Mouse (Mus musculus) neutrophil, adult 5-6 weeks (primary cell): ENCODE results near the gene Pde10a. TPM values are rescaled to one million over a fixed set of nuclear protein-coding genes. Genes with fewer than 3 reads are reported as not detected.

Experiments used
- ATAC-seq: fragments of 151-379, 151-347 bp; 2 replicates; pipeline ENCODE4 v1.8.0; 2017; ENCODE audit warnings: mild to moderate bottlenecking, moderate TSS enrichment; ENCODE audit not compliant: insufficient number of reproducible peaks, poor library complexity, low FRiP score, severe bottlenecking; ENCODE audit errors: extremely low read depth
- total RNA-seq: library from RNA; stranded (forward); fragments of 200-1000 nt; gene quantifications from 2 replicates; pipeline ENCODE4 v1.2.3, GENCODE M21; 2017

Pde10a gene
- total RNA-seq, 1 experiment from 2014 or later, result not detected

DNA sequence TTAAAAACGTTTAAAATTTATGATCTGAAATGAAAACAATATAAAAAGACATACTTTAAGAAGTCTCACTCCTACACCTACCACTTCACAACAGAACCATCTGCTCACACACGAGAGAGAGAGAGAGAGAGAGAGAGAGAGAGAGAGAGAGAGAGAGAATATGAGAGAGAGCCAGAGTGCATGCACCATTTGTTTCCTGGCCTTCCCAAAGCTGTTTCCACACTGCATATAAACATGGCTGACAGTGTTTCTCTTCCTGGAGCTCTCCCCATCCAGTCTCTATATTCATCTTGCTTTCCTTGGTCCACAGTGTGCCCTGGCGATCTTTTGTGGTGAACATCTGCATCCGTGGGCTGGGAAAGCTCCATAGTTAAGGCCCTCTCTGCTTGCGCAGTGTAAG is 253.7 kb downstream of the Pde10a start:
- no peak for ATAC-seq

DNA sequence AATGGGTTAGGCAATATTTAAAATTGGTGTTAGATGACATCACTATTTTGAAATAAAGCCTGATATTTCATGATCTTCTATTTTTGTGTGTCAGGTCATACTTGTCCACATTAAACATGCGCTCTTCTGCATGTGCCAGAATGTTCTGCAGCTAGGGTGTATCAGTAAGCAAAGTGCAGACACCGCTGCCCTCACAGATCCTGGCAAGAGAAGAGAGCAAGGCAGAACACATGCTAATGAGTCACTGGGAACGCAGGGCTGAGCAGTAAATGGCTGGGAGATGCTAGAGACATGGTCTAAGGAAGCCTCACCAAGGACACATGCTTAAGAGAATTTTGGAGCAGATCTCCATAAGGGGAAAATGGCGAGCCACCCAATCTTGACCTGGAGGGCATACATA is 255.3 kb downstream of the Pde10a start:
- ATAC-seq, result no peak

DNA sequence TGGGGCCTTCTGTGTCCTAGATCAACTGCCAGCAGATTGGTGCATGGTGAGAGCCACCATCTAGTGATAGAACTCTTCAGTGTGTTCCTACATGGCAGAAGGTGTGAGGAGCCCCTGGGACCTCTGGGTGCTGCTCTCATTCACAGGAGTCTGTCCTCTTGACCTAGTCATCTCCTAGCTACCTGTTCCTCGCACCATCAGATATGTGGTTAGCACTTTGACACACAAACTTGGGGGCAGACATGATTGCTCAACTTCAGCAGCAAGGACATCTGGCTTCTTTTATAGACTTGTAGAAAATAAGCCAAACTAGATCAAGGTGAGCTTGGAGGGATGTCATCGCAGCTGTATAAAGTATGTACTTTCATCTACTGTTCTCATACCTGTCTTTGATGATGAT is 255.9 kb downstream of the Pde10a start:
- ATAC-seq, result no peak

DNA sequence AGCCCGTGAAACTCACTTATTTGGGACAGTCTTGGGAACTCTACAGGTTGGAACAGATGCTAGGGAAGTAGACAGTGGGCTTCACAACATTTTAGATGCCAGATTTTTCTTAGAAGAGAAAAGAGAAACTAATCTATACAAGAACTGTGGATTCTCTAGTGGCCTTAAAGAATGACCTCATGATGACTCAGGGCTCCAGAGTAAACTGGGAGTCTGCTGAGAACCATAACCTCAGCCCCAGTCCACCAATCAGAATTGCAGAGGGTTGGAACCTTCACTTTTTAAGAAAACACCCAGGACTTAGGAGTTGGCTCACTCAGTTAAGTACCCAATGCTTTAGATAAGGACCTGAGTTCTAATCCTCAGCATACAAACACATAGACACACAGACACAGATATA is 256.4 kb downstream of the Pde10a start:
- ATAC-seq, result no peak

DNA sequence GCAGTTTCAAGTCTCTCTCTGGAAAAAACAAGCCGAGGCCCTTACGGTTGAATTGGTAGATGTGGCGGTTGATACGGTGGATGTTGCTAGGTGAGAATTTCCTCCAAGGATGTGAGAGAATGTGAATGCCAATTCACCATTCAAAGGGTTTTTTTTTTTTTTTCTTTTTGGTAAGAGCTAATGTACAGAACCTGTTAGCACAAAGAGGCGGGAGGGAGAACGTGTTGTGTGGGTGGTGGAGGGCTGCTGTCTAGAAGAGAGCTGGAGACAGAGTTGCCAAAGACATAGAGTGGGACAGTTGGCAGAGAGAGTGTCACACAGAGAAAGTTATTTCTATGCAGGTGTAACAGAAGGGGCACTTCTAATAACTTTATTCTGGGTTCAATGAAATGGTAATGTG is 260.7 kb downstream of the Pde10a start:
- no peak for ATAC-seq

DNA sequence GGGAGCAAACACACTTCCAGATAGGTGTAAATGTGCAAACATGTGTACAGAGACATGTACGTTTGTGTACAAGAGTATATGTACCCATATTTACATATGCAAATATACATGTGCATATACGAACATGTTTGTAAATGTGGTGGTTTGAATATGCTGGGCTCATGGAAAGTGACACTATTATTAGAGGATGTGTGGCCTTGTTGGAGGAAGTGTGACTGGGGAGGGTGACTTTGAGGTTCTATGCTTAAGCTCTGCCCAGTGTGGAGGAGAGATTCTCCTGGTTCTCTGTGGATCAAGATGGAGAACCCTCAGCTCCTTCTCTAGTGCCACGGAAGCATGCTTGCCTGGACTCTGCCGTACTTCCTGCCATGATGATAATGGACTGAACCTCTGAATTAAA is 261.3 kb downstream of the Pde10a start:
- no peak for ATAC-seq

DNA sequence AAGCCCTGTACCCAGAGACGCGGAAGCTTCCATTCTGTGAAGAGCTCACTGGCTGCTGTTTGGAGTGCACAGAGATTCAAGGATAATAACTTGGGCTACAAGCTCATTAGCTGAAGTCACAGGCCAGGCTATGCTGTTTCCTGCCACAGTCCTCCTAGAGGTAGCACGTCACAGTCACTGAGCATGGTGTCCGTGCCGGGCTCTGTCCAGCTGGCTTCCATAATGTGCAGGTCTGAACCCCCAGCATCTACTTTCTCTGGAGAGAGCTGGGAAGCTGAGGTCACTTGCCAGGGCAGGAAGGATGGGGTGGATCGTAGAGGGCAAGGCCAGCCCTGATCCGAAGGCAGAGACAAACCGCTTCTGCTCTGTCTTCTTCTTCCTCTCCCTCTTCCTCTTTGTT is 262.6 kb downstream of the Pde10a start:
- no peak for ATAC-seq

DNA sequence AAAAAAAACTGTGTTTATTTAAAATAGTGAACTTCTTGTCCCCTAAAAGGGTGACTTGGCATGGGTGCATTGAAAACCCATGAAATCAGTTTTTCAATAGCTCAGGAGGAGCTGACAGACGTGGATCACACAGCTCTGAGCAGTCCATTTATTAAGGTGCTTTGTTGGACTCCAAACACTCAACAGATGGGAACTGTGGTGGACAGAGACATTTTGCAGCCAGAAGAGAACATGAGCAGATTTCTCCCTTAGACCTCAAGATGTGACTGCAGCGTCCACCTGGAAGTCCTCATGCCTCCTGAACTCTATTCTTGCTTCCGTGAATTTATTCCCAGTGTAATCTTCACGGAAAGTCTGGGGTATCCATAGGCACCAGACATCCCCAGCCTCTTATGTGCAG is 266.4 kb downstream of the Pde10a start:
- ATAC-seq, result no peak

DNA sequence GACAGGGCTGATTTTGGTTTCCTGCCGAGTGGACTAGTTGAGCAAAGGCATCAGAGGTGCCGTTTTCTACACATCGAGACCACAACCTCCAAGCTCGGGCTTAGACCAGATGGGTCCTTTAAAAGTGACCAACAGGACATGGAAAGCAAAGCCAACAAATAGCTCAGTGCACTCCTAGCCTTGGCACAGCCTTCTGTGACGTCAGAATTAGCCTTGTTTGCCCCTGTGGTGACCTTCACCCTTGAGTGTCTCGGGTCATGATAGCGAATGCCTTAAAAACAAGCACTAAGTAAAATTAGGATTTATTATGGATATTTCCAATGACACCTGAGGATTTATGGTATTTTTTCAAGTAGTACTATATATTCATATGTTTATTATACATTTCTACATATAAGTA is 267.4 kb downstream of the Pde10a start:
- ATAC-seq, result no peak

DNA sequence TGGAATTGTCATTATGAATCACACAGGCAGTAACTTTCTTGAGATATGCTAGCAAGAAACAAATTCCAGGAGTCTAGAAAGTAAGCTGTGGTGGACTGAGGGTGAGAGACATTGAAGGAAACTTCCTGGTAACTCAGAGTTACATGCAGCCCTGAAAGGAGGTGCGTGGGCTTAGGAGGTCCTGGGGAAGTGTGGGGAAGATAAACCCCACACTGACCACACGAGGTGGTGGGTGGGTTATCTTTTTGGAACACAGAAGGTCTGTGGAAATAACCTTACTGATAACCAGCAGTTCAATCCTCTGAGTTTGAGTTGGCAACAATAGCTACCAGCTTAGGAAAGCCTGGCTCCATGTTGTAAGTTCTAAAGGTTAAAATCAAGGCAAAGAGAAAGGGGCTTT is 272.5 kb downstream of the Pde10a start:
- ATAC-seq, result no peak

DNA sequence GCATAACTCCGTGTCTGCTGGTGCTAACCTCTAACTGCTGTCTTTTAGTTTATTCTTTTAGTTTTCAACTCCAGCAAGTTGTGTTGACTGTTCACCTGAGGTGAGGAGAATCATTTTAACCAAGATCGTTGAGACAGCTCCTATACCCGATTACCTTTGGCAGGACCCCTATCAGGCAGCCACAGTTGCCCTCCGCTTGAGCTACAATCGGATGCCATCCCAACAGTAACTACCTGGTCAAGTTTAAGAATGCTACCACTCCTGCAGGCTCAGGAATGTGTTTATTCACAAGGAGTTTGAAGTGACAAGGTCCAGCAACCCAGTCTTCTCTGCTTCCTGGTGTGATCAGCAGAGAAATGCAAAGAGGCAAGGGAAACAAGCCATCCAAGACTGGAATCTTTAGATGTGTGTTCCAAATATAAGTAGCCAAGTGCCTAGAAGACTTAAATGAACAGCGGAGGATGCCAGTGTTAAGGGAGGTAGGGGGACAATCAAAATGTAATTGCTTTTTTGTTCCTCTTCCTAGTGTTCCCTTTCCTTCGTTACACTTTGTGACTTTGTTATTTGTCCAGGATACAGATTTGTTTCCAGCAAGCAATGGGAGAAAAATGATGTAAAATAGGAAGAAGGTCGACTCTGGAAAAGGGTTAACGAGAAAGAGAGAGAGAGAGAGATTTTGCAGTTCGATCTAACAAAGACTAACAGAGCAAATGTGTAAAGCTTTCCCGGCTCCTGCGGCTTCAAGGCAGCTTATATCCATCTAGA is 273.5 kb downstream of the Pde10a start:
- ATAC-seq, result no peak

DNA sequence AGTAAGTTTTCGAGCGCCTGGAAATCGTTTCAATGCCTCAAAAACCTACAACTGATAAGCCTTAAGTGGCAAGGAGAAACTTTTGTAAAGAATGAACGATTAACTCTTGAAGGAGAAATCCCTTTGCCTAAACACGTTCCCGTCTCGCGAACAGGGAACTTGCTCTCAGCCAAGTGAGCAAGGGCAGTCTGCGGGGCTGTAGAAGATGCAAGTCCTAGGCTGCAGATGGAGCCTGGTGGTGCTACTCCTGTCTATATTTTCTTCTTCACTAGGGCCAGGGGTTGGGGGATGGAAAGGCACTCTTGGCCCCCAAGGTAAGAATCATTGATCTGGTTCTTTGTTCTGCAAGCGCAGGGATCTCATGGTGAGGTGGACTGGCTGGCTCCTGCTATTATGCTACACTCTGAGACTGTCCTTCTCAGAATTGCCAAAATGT is 274.1 kb downstream of the Pde10a start:
- ATAC-seq, result no peak

DNA sequence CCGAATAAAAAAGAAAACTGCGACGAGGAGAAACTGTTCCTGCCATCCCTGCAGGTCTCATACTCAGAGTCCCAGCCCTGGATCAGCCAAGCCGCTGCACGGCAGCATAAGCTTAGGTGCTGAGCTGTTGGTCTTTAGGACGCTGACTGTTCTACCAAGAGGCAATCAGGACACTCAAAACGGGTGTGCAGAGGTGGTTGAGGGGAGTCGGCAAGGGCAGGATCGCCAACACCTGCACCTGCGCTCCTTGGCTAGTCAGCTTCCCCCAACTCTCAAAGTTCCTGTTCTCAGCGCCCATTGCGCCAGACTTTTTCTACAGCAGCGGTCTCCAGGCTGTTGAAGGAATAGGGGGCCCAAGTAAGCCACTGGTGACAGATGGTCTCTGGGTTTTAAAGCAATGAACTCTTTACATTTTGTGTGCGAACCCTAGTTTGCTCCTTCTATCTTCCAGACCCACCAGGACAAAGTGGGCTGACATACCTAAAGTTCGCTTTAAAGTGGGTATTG is 274.8 kb downstream of the Pde10a start:
- no peak for ATAC-seq

DNA sequence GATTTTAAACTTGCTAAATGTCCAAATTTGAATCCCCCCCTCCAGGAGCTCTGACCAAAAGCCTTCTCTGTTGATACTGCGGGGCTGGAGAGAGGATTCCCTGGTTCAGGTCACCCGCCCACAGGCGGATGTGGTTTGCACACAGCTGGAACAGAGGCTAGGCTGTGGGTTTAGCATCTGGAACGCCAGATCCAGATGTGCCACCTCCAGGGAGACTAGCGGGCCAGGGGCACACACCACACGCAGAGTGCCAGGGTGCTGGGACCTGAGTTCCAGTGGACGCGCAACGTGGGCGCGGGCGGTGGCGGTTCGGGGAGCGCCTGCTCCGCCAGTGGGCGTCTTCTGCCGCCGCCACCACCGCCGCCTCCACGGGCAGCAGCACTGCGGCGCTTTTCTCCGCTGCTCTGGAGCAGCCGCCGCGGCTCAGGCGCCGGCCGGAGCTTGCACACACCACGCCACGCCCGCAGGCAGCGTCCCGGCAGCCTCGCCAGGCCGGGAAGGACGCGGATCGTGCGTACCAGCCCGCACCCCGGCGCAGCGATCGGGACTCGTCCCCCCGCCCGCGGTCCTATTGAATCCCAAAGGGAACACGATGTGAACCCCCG is 275.4 kb downstream of the Pde10a start:
- ATAC-seq, result no peak

DNA sequence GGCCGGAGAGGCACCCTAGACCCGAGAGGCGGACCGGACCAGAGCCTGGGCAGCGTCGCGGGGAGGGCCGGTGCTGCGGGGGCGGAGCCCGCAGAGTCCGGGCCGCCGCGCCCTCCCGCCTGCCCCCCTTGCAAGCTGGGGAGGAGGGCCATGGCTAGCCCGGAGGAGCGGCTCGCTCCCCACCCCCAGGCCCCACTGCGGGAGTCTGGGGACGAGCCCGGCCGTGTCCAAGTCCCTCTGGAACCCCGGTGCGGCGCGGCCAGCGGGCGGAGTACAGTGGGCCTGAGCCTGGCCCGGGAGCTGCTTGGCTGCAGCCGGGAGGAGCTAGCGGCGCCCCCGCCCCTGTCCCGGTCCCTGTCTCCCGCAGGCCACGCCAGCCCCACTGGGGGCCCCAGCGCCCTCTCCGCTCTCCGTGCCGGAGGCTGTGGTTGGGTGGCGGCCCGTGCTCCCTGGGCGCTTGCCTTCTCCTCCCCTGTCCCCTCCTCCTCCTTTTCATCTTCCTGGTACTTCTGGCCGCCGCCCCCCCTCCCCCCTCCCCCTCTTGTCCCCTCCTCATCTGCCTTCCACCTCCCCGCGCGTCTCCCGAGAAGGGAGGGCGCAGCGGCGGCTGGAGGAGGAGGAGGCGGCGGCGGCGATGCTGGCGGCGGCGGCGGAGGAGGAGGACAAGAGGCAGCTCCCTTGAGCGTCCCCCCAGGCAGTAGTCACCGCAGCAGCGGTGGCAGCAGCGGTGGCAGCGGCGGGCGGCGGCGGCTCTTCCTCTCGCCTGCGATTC is 276.1 kb downstream of the Pde10a start:
- ATAC-seq, result no peak

DNA sequence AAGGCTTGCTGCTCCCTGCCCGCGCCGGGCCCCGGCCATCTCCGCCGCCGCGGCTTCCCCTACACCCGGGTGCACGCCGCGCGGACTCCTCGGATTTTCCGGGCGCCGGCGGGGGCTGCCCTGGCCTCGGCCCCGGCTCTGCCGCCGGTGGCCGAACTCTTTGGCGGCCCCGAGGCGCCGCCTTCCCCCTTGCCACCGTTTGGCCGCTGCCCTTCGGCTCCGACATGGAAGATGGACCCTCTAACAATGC is 276.6 kb downstream of the Pde10a start:
- no peak for ATAC-seq

DNA sequence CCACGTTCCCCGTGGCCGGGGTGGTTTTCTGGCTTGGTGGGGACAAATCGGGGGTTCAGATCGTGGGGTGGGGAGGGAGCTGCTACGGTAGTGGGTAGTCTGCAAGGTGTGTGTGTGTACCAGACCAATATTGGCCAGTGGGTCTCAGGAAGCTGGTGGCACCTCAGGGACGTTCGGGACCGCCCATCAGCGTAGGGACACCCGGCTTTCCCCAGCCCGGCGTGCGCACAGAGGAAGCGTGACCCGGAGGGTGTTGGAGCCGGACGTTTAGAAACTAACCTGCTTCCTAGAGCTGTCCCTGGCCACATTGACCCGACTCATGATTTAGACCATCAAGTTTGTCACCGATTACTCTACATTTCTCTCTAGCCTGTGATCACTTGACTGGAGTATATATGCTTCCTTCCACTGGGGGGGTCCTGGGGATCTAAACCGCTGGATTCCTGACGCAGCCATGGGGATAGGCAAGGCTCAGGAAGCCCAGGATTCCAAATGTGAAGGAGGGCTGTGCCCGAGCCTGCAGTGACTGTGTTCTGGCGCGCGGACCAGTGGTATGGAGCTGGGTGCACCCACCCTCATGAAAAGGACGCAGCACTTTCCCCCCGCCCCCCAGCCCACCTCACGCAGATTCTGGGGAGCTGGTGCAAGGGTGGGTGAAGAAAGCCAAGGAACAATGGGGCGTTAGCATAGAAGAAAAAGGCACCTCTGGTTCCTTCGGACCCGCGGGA is 277.2 kb downstream of the Pde10a start:
- ATAC-seq, result no peak

DNA sequence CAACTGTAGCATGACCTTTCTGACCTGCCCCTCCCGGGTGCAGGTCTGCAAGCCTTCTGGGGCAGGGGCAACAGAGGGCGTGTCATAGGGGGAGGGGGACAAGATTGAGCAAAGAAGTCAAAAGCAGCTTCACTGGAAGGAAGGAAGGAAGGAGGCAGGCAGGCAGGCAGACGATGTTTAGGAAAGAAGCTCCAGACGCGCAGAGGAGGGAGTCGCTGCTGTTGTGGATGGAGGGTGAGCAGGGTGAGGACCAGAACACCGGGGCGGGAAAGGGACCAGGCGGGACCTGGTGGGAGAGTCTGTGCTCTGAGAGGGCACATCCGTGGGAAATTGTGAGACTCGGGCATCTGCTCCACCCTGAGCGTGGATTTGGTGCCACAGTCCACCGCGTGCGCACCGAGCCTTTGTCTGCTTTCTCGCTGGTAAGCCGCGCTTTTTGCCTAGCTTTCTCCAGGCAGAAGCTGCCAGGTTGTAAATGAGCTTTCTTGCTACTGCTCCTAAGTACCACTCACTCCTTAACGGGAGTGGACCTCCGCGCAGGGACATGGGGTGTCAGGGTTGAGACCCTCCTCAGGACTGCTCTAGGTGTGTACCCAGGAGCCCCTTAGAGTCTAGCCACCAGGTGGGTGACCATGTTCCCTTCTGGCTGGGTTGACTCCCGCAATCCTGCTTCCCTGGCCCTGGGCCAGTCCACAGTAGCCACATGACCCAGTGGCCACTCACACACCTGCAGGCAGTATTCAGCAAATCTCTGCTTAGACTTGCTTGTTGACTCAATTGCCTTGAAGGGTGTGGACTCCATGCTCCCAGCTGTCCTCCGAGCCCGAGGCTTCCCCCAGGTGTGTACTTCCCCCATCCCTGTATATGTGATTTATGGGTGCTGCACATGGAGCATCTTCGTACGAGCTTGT is 278.0 kb downstream of the Pde10a start:
- ATAC-seq, result no peak

DNA sequence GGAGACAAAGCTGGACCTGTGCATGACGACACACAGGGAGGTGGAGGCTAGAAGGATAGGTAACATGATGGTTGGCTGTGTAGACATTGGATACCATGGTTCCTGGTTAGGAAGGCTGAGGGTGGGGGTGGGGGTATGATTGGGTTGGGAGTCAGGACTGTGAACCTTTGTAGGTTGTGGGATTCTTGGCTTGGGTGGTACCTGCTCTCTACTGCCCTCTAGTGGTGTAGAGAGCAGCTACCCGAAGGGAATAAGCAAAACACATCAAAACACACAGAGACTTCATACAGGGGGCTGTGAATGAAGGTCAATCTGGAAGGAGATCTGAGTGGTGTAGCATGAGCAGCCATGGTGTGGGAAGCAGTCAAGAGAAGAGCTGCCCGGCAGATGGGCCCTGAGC is 282.2 kb downstream of the Pde10a start:
- no peak for ATAC-seq
